ENCODE assay signal across 8 mouse cellular contexts in the genomic region with DNA sequence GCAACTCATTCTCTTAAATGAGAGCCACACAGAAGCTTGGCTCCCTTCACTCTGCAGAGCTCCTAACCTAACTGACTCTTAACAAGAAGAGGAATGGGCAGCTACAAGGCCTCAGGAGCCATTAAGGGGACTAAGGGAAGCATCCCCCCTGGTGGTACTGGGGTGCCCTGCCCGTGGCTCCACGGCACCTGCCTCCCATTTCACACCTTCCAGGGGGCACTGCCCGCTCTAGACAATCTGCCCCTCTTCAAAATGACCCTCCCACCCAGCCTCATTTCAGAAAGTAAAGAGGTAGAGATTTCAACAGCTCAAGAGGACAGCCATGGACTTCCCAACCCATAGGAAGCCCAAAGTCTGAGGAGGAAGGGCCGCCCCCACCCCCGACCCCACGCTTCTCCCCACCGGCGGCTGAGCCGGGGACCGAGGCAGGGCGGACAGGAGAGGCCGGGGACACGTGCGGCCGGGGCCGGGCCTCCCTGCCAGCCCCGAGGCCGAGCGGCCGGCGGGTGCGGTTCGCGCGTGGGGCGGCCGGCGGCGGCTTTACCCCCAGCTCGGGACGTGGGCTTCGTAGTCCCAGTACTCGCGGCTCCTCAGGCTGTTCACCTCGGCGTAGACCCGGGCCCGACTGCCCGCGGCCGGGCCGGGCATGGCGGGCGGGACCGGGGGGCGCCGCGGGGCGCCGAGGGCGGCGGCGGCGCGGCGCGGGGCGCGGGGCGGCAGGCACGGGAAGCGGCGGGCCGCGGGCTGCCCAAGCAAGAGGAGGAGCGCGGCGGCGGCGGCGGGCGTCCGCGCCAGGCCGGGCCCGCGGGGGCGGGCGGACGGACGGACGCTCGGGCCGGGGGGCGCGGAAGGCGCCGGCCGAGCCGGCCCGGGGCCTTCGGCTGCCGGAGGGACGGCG. TPM values are rescaled to one million over a fixed set of nuclear protein-coding genes. Genes with fewer than 3 reads are reported as not detected.
DNase-seq lines count a peak whose midpoint lies in the region; ATAC-seq lines count a peak whose summit lies in the region.

No protein-coding gene starts in this region.

- H3K4me3 ChIP-seq in kidney, embryonic 16.5 days (ENCODE audit: low read length): peak overlapping the region; percentile 96
- peak overlapping the region; percentile 99 for H3K4me3 ChIP-seq in forebrain, embryonic 10.5 days
- peak overlapping the region; percentile 90 for H3K4me3 ChIP-seq in intestine, embryonic 14.5 days (ENCODE audit: low read depth, low read length)

- H3K36me3 ChIP-seq in kidney, embryonic 16.5 days (ENCODE audit: insufficient read depth, low read length): peaks cover 26% of the 10 kb centered on the region
- H3K36me3 ChIP-seq in forebrain, embryonic 10.5 days (replicated peaks): peaks cover 40% of the 10 kb centered on the region
- H3K36me3 ChIP-seq in intestine, embryonic 14.5 days (ENCODE audit: control insufficient read depth, insufficient read depth, low read length): peaks cover 40% of the 10 kb centered on the region

- peaks cover 13% of the 10 kb centered on the region for H3K4me1 ChIP-seq in kidney, embryonic 16.5 days (ENCODE audit: insufficient read depth, low read length)
- H3K4me1 ChIP-seq in forebrain, embryonic 10.5 days: peaks cover 22% of the 10 kb centered on the region
- H3K4me1 ChIP-seq in intestine, embryonic 14.5 days (replicated peaks; ENCODE audit: control insufficient read depth, insufficient read depth, low read length): peaks cover 6% of the 10 kb centered on the region

- H3K4me2 ChIP-seq in kidney, embryonic 16.5 days (replicated peaks; ENCODE audit: low read depth, low read length): peak overlapping the region; percentile 73
- H3K4me2 ChIP-seq in intestine, embryonic 14.5 days (ENCODE audit: low read length): peak overlapping the region; percentile 89

- no peaks in the 10 kb centered on the region for H3K27me3 ChIP-seq in kidney, embryonic 16.5 days (ENCODE audit: insufficient read depth, low read length)
- no peaks in the 10 kb centered on the region for H3K27me3 ChIP-seq in forebrain, embryonic 10.5 days (ENCODE audit: poor library complexity, severe bottlenecking)
- no peaks in the 10 kb centered on the region for H3K27me3 ChIP-seq in intestine, embryonic 14.5 days (replicated peaks; ENCODE audit: control insufficient read depth, insufficient read depth, low read length)

- H3K9me3 ChIP-seq in kidney, embryonic 16.5 days (ENCODE audit: low read length): no peaks in the 10 kb centered on the region
- no peaks in the 10 kb centered on the region for H3K9me3 ChIP-seq in forebrain, embryonic 10.5 days
- H3K9me3 ChIP-seq in intestine, embryonic 14.5 days (ENCODE audit: control insufficient read depth, low read length): no peaks in the 10 kb centered on the region

- ATAC-seq in kidney, embryonic 16.5 days (ENCODE audit: low FRiP score, low TSS enrichment): peak; percentile 57
- ATAC-seq in intestine, embryonic 14.5 days (replicated peaks; ENCODE audit: low FRiP score, low TSS enrichment, low read depth): peak; percentile 56

- peak overlapping the region; percentile 56; the same call in 1 of the 2 replicates for H3K27ac ChIP-seq in kidney, embryonic 16.5 days (ENCODE audit: low read length)
- H3K27ac ChIP-seq in forebrain, embryonic 10.5 days: peak overlapping the region; percentile 93
- H3K27ac ChIP-seq in intestine, embryonic 14.5 days (ENCODE audit: low read depth): no peak overlapping the region

- peak overlapping the region; percentile 94 for H3K9ac ChIP-seq in kidney, embryonic 16.5 days (replicated peaks; ENCODE audit: low read length)
- peak overlapping the region; percentile 93 for H3K9ac ChIP-seq in intestine, embryonic 14.5 days (ENCODE audit: low read length)

- under 1% methylated on average over 73 of the region's 95 CpGs for WGBS in kidney, embryonic 16.5 days
- WGBS in forebrain, embryonic 10.5 days: 1% methylated on average over 92 of the region's 95 CpGs
- WGBS in intestine, embryonic 14.5 days: under 1% methylated on average over 64 of the region's 95 CpGs

- DNase-seq in kidney, adult 9 months: no peak
- peak; percentile 17 for DNase-seq in Muller cell, postnatal 12 days (ENCODE audit: inconsistent ontology term)
- peak; percentile 23 for DNase-seq in forebrain, embryonic 10.5 days (ENCODE audit: extremely low spot score, low spot score)
- peak; percentile 58 for DNase-seq in intestine, embryonic 14.5 days (ENCODE audit: low spot score)
- peak; percentile 6 for DNase-seq in mesoderm, embryonic 11.5 days (ENCODE audit: low read depth, low spot score)
- DNase-seq in thymus, postnatal 14 days: peak; percentile 21
- DNase-seq in ovary, postnatal 36 days (ENCODE audit: low spot score): no peak

RNA-seq across cellular contexts. Expression of gene Csnk2a2, which starts 1.8 kb away (rescaled TPM):
- 8.0 and 8.7 TPM in 2 replicates for polyA plus RNA-seq in kidney, embryonic 16.5 days (2015; fragmentation: Nextera tagmentation; extraction: Ambion mirVana)
- 15.2 and 15.9 TPM in 2 replicates for polyA plus RNA-seq in forebrain, embryonic 10.5 days (2016; fragmentation: Nextera tagmentation; extraction: Ambion mirVana)
- 17.5 and 20.7 TPM in 2 replicates for polyA plus RNA-seq in intestine, embryonic 14.5 days (2014; fragmentation: Nextera tagmentation; extraction: Ambion mirVana)

RNA-seq across cellular contexts. Expression of gene Ccdc113, which starts 45.8 kb away (rescaled TPM):
- polyA plus RNA-seq in kidney, embryonic 16.5 days (2015; fragmentation: Nextera tagmentation; extraction: Ambion mirVana): 1.2 TPM in 2 replicates
- polyA plus RNA-seq in forebrain, embryonic 10.5 days (2016; fragmentation: Nextera tagmentation; extraction: Ambion mirVana): 0.15 TPM in 1 of 2 replicates, not detected in the other
- polyA plus RNA-seq in intestine, embryonic 14.5 days (2014; fragmentation: Nextera tagmentation; extraction: Ambion mirVana): 0.27 TPM in 1 of 2 replicates, not detected in the other

RNA-seq across cellular contexts. Expression of gene Cfap20, which starts 53.4 kb away (rescaled TPM):
- 145 and 147 TPM in 2 replicates for polyA plus RNA-seq in kidney, embryonic 16.5 days (2015; fragmentation: Nextera tagmentation; extraction: Ambion mirVana)
- 144 and 146 TPM in 2 replicates for polyA plus RNA-seq in forebrain, embryonic 10.5 days (2016; fragmentation: Nextera tagmentation; extraction: Ambion mirVana)
- polyA plus RNA-seq in intestine, embryonic 14.5 days (2014; fragmentation: Nextera tagmentation; extraction: Ambion mirVana): 157 and 159 TPM in 2 replicates

Comparison
In these comparisons a context has a peak if more than half of its experiments do, and no peak if none do; other contexts are left out.
1. DNase-seq: peak in Muller cell, postnatal 12 days (single experiment), forebrain, embryonic 10.5 days (single experiment), intestine, embryonic 14.5 days (single experiment), mesoderm, embryonic 11.5 days (single experiment) and thymus, postnatal 14 days (single experiment); none in kidney, adult 9 months (single experiment) and ovary, postnatal 36 days (single experiment).
2. Peak in every context shown above with its lines, with median percentiles within 50 percentile points of each other: H3K4me3 ChIP-seq.